Mouse (Mus musculus) kidney, adult 2 months (tissue): ENCODE results near the gene Scyl1.

Experiments used
- CTCF ChIP-seq: fragments of 200-500 bp; conservative IDR thresholded peaks from 2 replicates; pipeline ENCODE4 v1.5.1; 2011; ENCODE audit warnings: low read depth, mild to moderate bottlenecking, control low read depth, low read length, moderate library complexity, mixed read lengths; ENCODE audit not compliant: insufficient read depth, insufficient read length
- POLR2A ChIP-seq: fragments of 200-500 bp; IDR thresholded peaks from one replicate; pipeline ENCODE4 v1.6.1; 2011; ENCODE audit warnings: low read depth, low read length, control low read depth

- TF ChIP-seq CTCF = no peak
- no peak for TF ChIP-seq POLR2A
These were observed 21.7 kb downstream of the Scyl1 start for GRCm38 (mm10) chr19:5749476-5749875.
